Mouse (Mus musculus) left cerebral cortex, postnatal 36 days (tissue): ENCODE data around the gene Cd300a. TPM values are rescaled to one million over a fixed set of nuclear protein-coding genes. Genes with fewer than 3 reads are reported as not detected.
"Not testable (repeated sequence)": the region's sequence is repeated elsewhere in the genome, so short reads cannot be mapped to it uniquely, and the experiment has no call there.

Experiments used
- DNase-seq, 2 experiments: peaks; one replicate each; pipeline ENCODE4 v3.0.0; 2021 to 2022; ENCODE audit warnings: low spot score in 2 of 2, mixed read lengths in 1 of 2
- intact Hi-C: fragments of 180-260 bp; cut with DNase I; formaldehyde crosslinking; loops from one replicate; pipeline ENCODE4 v1.15.1; 2025
- total RNA-seq, 2 experiments: library from RNA; stranded (reverse); gene quantifications; 2 replicates each; pipeline ENCODE4 v1.2.3; 2021

The Cd300a gene
- total RNA-seq, 2 experiments from 2014 or later, result 0.42 to 0.61 TPM

GRCm38 (mm10) chr11:114896085-114896484 lies 6.2 kb downstream of the Cd300a start:
- DNase-seq, result no peak
- intact Hi-C loops, result no loop called here

GRCm38 (mm10) chr11:114898026-114898425 lies 8.2 kb downstream of the Cd300a start:
- no peak for DNase-seq
- intact Hi-C loops, result no loop called here

GRCm38 (mm10) chr11:114903224-114903623 lies 13.4 kb downstream of the Cd300a start:
- intact Hi-C loops, result no loop called here
- DNase-seq, result no peak

- intact Hi-C loops, result no loop called here
- no peak for DNase-seq
Observed at GRCm38 (mm10) chr11:114907567-114907966, 17.7 kb downstream of the Cd300a start.

GRCm38 (mm10) chr11:114908086-114908485 lies 18.2 kb downstream of the Cd300a start:
- intact Hi-C loops, result no loop called here
- no peak for DNase-seq

GRCm38 (mm10) chr11:114909538-114909937 lies 19.7 kb downstream of the Cd300a start:
- DNase-seq, intact Hi-C loops: not testable (repeated sequence)

- DNase-seq, result peak; percentile 72 to 78
- intact Hi-C loops, result loop anchor here (2.0 to 10.0 kb wide), 4 partner anchors 36 to 238 kb away; partner anchors contain the start of gene Ttyh2
Observed at GRCm38 (mm10) chr11:114912847-114913246, 23.0 kb downstream of the Cd300a start.

GRCm38 (mm10) chr11:114914978-114915377 lies 25.1 kb downstream of the Cd300a start:
- intact Hi-C loops, result loop anchor here (5.0 to 10.0 kb wide), 3 partner anchors 38 to 240 kb away; partner anchors contain the start of gene Ttyh2
- DNase-seq, result no peak

GRCm38 (mm10) chr11:114917120-114917519 lies 27.3 kb downstream of the Cd300a start:
- DNase-seq, result no peak
- intact Hi-C loops, result loop anchor here (10.0 kb wide), 1 partner anchor 242 kb away; the partner anchor contains the start of gene Ttyh2

- peak; percentile 51 to 67 for DNase-seq
- intact Hi-C loops, result no loop called here
Observed at GRCm38 (mm10) chr11:114922439-114922838, 32.6 kb downstream of the Cd300a start.

- intact Hi-C loops, result no loop called here
- DNase-seq, result no peak
Observed at GRCm38 (mm10) chr11:114923961-114924360, 34.1 kb downstream of the Cd300a start.

- intact Hi-C loops, result no loop called here
- DNase-seq, result no peak
Observed at GRCm38 (mm10) chr11:114929581-114929980, 39.7 kb downstream of the Cd300a start.

GRCm38 (mm10) chr11:114931041-114931440 lies 41.2 kb downstream of the Cd300a start:
- intact Hi-C loops, result no loop called here
- DNase-seq, result no peak

GRCm38 (mm10) chr11:114933591-114933990 lies 43.8 kb downstream of the Cd300a start:
- no peak for DNase-seq
- intact Hi-C loops, result no loop called here

- intact Hi-C loops, result no loop called here
- DNase-seq, result no peak
Observed at GRCm38 (mm10) chr11:114934144-114934543, 44.3 kb downstream of the Cd300a start, which contains the start of gene Cd300lb. TSS of gene Cd300lb (minus strand) at chr11:114934386.

Other genes with a start within 250 kb of the Cd300a start
- 100 to 1,000 TPM; 750 to 833 TPM for gene Rpl38, start 221.5 kb upstream of the Cd300a start, total RNA-seq
- gene Ttyh2, start 214.6 kb upstream of the Cd300a start, total RNA-seq, result 10 to 100 TPM; 20.8 to 31.0 TPM
- 1 to 10 TPM in 1 of 2 experiments, under 1 TPM in 1; 0.91 to 2.1 TPM for gene Dnaic2, start 162.6 kb upstream of the Cd300a start, total RNA-seq
- gene Kif19a, start 124.7 kb upstream of the Cd300a start, total RNA-seq, result 1 to 10 TPM; 4.5 to 4.8 TPM
- 10 to 100 TPM; 29.1 to 35.8 TPM for gene Btbd17, start 94.1 kb upstream of the Cd300a start, total RNA-seq
- not detected for gene Gpr142, start 91.1 kb upstream of the Cd300a start, total RNA-seq
- gene Gprc5c, start 38.9 kb upstream of the Cd300a start, total RNA-seq, result 1 to 10 TPM; 4.7 to 8.0 TPM
- gene Cd300lb, start 44.3 kb downstream of the Cd300a start, total RNA-seq, result not detected
- not detected for gene Cd300c, start 79.1 kb downstream of the Cd300a start, total RNA-seq
- gene Cd300ld, start 99.9 kb downstream of the Cd300a start, total RNA-seq, result not detected
- 1 to 10 TPM; 3.5 to 4.3 TPM for gene Cd300c2, start 111.8 kb downstream of the Cd300a start, total RNA-seq
- gene Cd300ld2, start 126.2 kb downstream of the Cd300a start, total RNA-seq, result not detected
- not detected for gene Cd300ld4, start 137.0 kb downstream of the Cd300a start, total RNA-seq
- under 1 TPM; 0.72 to 0.75 TPM for gene Cd300ld5, start 147.7 kb downstream of the Cd300a start, total RNA-seq
- gene Cd300ld3, start 158.4 kb downstream of the Cd300a start, total RNA-seq, result under 1 TPM; 0.72 to 0.75 TPM
- gene Cd300e, start 172.1 kb downstream of the Cd300a start, total RNA-seq, result not detected
- 1 to 10 TPM; 1.1 to 1.9 TPM for gene Rab37, start 201.4 kb downstream of the Cd300a start, total RNA-seq
- gene Cd300lf, start 244.0 kb downstream of the Cd300a start, total RNA-seq, result under 1 TPM; 0.44 to 0.48 TPM